Comparison of ENCODE assay signal across 20 mouse cellular contexts in the genomic region with DNA sequence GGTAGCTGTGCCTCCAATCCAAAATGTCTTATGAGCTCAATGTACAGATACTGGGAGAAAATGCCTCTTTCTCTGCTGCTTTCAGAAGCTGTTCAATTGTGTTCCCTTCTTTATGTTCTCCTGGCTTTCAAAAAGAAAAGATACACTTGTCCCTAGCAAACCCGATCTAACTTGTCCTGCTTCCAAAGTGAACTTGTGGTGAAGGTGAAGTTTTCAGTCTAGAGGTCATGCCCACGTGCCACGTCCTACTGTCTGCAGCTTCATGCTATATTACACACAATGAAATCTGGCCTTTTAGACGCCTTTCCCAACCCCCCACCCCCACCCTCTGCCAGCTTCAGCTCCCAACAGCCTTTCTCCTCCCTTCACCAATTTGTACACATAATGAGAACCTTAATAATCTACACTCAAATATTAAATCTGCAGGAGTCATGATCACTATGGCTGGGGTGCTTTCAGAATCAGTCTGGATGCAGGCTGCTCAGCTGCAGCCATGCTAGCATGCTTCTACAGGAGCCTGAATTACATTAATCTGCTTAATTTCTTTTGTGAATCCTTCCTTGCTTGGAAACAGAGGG. TPM values are rescaled to one million over a fixed set of nuclear protein-coding genes. Genes with fewer than 3 reads are reported as not detected.
DNase-seq lines count a peak whose midpoint lies in the region; ATAC-seq and TF ChIP-seq lines count a peak whose summit lies in the region.
"Had no signal": no experiment of that assay in that cellular context is flagged by ENCODE, and none has a peak within 500 bp of the region (broad histone marks: within the 10 kb centered on the region; RNA-seq: fewer than 3 reads in every experiment).

No protein-coding gene starts in this region.

- H3K27ac ChIP-seq in forebrain, embryonic 12.5 days = peak overlapping the region; percentile 78
- H3K27ac ChIP-seq in forebrain, postnatal 0 days (ENCODE audit: low read depth, low read length) = peak overlapping the region; percentile 67
- H3K27ac ChIP-seq in midbrain, embryonic 10.5 days (replicated peaks) = peak overlapping the region; percentile 92
- H3K27ac ChIP-seq in neural tube, embryonic 13.5 days (replicated peaks) = peak overlapping the region; percentile 75
- H3K27ac ChIP-seq: intestine, embryonic 15.5 days; limb, embryonic 13.5 days had no signal

- H3K9ac ChIP-seq in forebrain, embryonic 12.5 days = no peak overlapping the region
- H3K9ac ChIP-seq in forebrain, postnatal 0 days = no peak overlapping the region
- 0 out of 2 replicates have a peak overlapping the region, but pooled peaks have one; percentile 43 for H3K9ac ChIP-seq in neural tube, embryonic 13.5 days
- H3K9ac ChIP-seq: intestine, embryonic 15.5 days; limb, embryonic 13.5 days; liver, postnatal 0 days had no signal

- H3K4me1 ChIP-seq in forebrain, embryonic 12.5 days = peaks cover 2% of the 10 kb centered on the region; the same call in 1 of the 2 replicates
- H3K4me1 ChIP-seq in forebrain, postnatal 0 days (ENCODE audit: insufficient read depth) = no peaks in the 10 kb centered on the region
- peaks cover 8% of the 10 kb centered on the region for H3K4me1 ChIP-seq in midbrain, embryonic 10.5 days
- no peaks in the 10 kb centered on the region for H3K4me1 ChIP-seq in neural tube, embryonic 13.5 days (replicated peaks)
- H3K4me1 ChIP-seq: intestine, embryonic 15.5 days; limb, embryonic 13.5 days had no signal

- no peak for ATAC-seq in forebrain, embryonic 12.5 days (ENCODE audit: low FRiP score)
- ATAC-seq in forebrain, postnatal 0 days = no peak
- no peak for ATAC-seq in neural tube, embryonic 13.5 days (ENCODE audit: low read depth)
- no peak for ATAC-seq in megakaryocyte-erythroid progenitor cell, adult 5-6 weeks (replicated peaks; ENCODE audit: low FRiP score, low TSS enrichment, poor library complexity, severe bottlenecking)
- ATAC-seq: intestine, embryonic 15.5 days; liver, postnatal 0 days had no signal

- no peak overlapping the region; the same call in 1 of the 2 replicates for H3K4me3 ChIP-seq in forebrain, embryonic 12.5 days (replicated peaks)
- H3K4me3 ChIP-seq in forebrain, postnatal 0 days (ENCODE audit: low read depth, low read length) = peak overlapping the region; percentile 11; the same call in 1 of the 2 replicates
- H3K4me3 ChIP-seq in midbrain, embryonic 10.5 days = peak overlapping the region; percentile 72
- H3K4me3 ChIP-seq in neural tube, embryonic 13.5 days = peak overlapping the region; percentile 10; the same call in 1 of the 2 replicates
- H3K4me3 ChIP-seq: intestine, embryonic 15.5 days; limb, embryonic 13.5 days had no signal

- H3K4me2 ChIP-seq in forebrain, embryonic 12.5 days = peak overlapping the region; percentile 38
- H3K4me2 ChIP-seq in forebrain, postnatal 0 days (ENCODE audit: low read depth) = peak overlapping the region; percentile 51
- peak overlapping the region; percentile 57 for H3K4me2 ChIP-seq in neural tube, embryonic 13.5 days
- H3K4me2 ChIP-seq: intestine, embryonic 15.5 days; limb, embryonic 13.5 days had no signal

- DNase-seq in forebrain, postnatal 0 days = no peak
- DNase-seq in midbrain, embryonic 10.5 days (ENCODE audit: low spot score) = peak; percentile 37
- DNase-seq in gastrocnemius, postnatal 36 days = no peak
- no peak for DNase-seq in heart, adult 8-10 months (ENCODE audit: low spot score)
- DNase-seq: cerebellum, adult 9-10 months; heart, adult 11 months; heart, postnatal 10 days; liver, postnatal 0 days; lung, postnatal 36 days; right cerebral cortex, postnatal 25 days; thymus, postnatal 36 days had no signal

- H3K27me3 ChIP-seq in forebrain, embryonic 12.5 days = no peaks in the 10 kb centered on the region
- no peaks in the 10 kb centered on the region for H3K27me3 ChIP-seq in forebrain, postnatal 0 days (ENCODE audit: insufficient read depth, low read length)
- H3K27me3 ChIP-seq in midbrain, embryonic 10.5 days (ENCODE audit: low read depth, poor library complexity, severe bottlenecking) = no peaks in the 10 kb centered on the region
- H3K27me3 ChIP-seq in neural tube, embryonic 13.5 days = no peaks in the 10 kb centered on the region

- 21% methylated on average over 4 of the region's 4 CpGs for WGBS in forebrain, embryonic 12.5 days
- 29% methylated on average over 4 of the region's 4 CpGs for WGBS in forebrain, postnatal 0 days
- 22% methylated on average over 4 of the region's 4 CpGs for WGBS in midbrain, embryonic 10.5 days
- WGBS in neural tube, embryonic 13.5 days = 22% methylated on average over 4 of the region's 4 CpGs

- no peak for TF ChIP-seq CTCF in forebrain, postnatal 0 days (IDR thresholded peaks at IDR 0.05; ENCODE audit: low read depth)

- no peaks in the 10 kb centered on the region for H3K36me3 ChIP-seq in forebrain, embryonic 12.5 days (replicated peaks)
- no peaks in the 10 kb centered on the region for H3K36me3 ChIP-seq in forebrain, postnatal 0 days (ENCODE audit: insufficient read depth)
- no peaks in the 10 kb centered on the region for H3K36me3 ChIP-seq in midbrain, embryonic 10.5 days
- no peaks in the 10 kb centered on the region for H3K36me3 ChIP-seq in neural tube, embryonic 13.5 days
- H3K36me3 ChIP-seq: G1E; intestine, embryonic 15.5 days; limb, embryonic 13.5 days had no signal

- H3K9me3 ChIP-seq in forebrain, embryonic 12.5 days = no peaks in the 10 kb centered on the region
- H3K9me3 ChIP-seq in forebrain, postnatal 0 days (ENCODE audit: low read length) = no peaks in the 10 kb centered on the region
- no peaks in the 10 kb centered on the region for H3K9me3 ChIP-seq in midbrain, embryonic 10.5 days (replicated peaks)
- no peaks in the 10 kb centered on the region for H3K9me3 ChIP-seq in neural tube, embryonic 13.5 days
- H3K9me3 ChIP-seq: intestine, embryonic 15.5 days; limb, embryonic 13.5 days had no signal

- intact Hi-C loops in gastrocnemius, postnatal 36 days (cut with DNase I) = no loop called here

RNA-seq across cellular contexts. Expression of a gene that starts 4.0 kb away (rescaled TPM):
- polyA plus RNA-seq in forebrain, embryonic 12.5 days (2016; fragmentation: Nextera tagmentation; extraction: Ambion mirVana) = 14.2 and 16.5 TPM in 2 replicates
- total RNA-seq in forebrain, postnatal 0 days (2014; rRNA removed) = 17.9 and 23.1 TPM in 2 replicates
- polyA plus RNA-seq in forebrain, postnatal 0 days (2015; fragmentation: Nextera tagmentation; extraction: Ambion mirVana) = 5.1 and 6.6 TPM in 2 replicates
- polyA plus RNA-seq in midbrain, embryonic 10.5 days (2016; fragmentation: Nextera tagmentation; extraction: Ambion mirVana) = 24.9 and 31.4 TPM in 2 replicates
- polyA plus RNA-seq in neural tube, embryonic 13.5 days (2015; fragmentation: Nextera tagmentation; extraction: Ambion mirVana) = 10.2 and 11.5 TPM in 2 replicates
- not detected in 2 replicates for total RNA-seq in megakaryocyte-erythroid progenitor cell, adult 5-6 weeks (2014; fragmentation: Nextera tagmentation)
- not detected in 2 replicates for total RNA-seq in megakaryocyte-erythroid progenitor cell, adult 5-6 weeks (2017)
- not detected for total RNA-seq in gastrocnemius, postnatal 36 days (2021)
- total RNA-seq in heart, adult 8-10 months (2022) = not detected
- total RNA-seq: adrenal gland, adult 18-20 months; heart, postnatal 10 days had no signal
- polyA plus RNA-seq: G1E; kidney, embryonic 16.5 days; liver, postnatal 0 days; testis, adult 2 months had no signal

Comparison
In these comparisons a context has a peak if more than half of its experiments do, and no peak if none do; other contexts are left out.
1. RNA of a gene that starts 4.0 kb away (total RNA-seq): 17.9 to 23.1 TPM in forebrain, postnatal 0 days; not detected in megakaryocyte-erythroid progenitor cell, adult 5-6 weeks, not detected in gastrocnemius, postnatal 36 days and not detected in heart, adult 8-10 months; every median in the first group is over 10 times any median in the second.
2. Peak in every context shown above with its lines, with median percentiles within 50 percentile points of each other: H3K27ac ChIP-seq and H3K4me2 ChIP-seq.